Mouse (Mus musculus): ENCODE data around the gene Ceacam16.

- TF ChIP-seq CTCF (IDR thresholded peaks at IDR 0.05; ENCODE audit: control insufficient read depth, insufficient read depth, insufficient read length) (no peak), USF1 (IDR thresholded peaks at IDR 0.05; ENCODE audit: low read depth) (no peak), MYOD1 (IDR thresholded peaks at IDR 0.05; ENCODE audit: control insufficient read depth, insufficient read length, low read depth) (no peak), MAX (IDR thresholded peaks at IDR 0.05) (no peak)
These were observed 10.1 kb upstream of the Ceacam16 start for GRCm38 (mm10) chr7:19871137-19871621.
